Mouse (Mus musculus): ENCODE measurements around the gene Slc38a8. TPM values are rescaled to one million over a fixed set of nuclear protein-coding genes. Genes with fewer than 3 reads are reported as not detected.

The Slc38a8 gene
- total RNA-seq (2014; rRNA removed) (0.16 and 0.19 TPM in 2 replicates), polyA plus RNA-seq (2015; fragmentation: Nextera tagmentation; extraction: Ambion mirVana) (0.09 and 0.12 TPM in 2 replicates)

- Histone ChIP-seq H3K9me3 (ENCODE audit: low read length) (no peaks in the 10 kb centered on the region), H3K4me2 (ENCODE audit: low read depth, low read length, poor library complexity, severe bottlenecking) (no peak within 1 kb of the TSS), H3K4me1 (ENCODE audit: insufficient read depth, low read length) (peaks cover 2% of the 10 kb centered on the region; the same call in 1 of the 2 replicates), H3K36me3 (ENCODE audit: insufficient read depth, low read length) (peaks cover 4% of the 10 kb centered on the region; the same call in 1 of the 2 replicates), H3K4me3 (ENCODE audit: low read depth, low read length) (no peak within 1 kb of the TSS), H3K9ac (replicated peaks; ENCODE audit: low read length, poor library complexity, severe bottlenecking) (no peak within 1 kb of the TSS), H3K27ac (ENCODE audit: low read depth, low read length) (no peak within 1 kb of the TSS), H3K27me3 (ENCODE audit: insufficient read depth, low read length) (no peaks in the 10 kb centered on the region)
- no peak for DNase-seq (ENCODE audit: low spot score)
- 59% methylated on average over 5 of the region's 5 CpGs for WGBS
- no peak for ATAC-seq (ENCODE audit: low FRiP score)
- TF ChIP-seq CTCF (IDR thresholded peaks at IDR 0.05): no peak
Observed at GRCm38 (mm10) chr8:119501598-119501997, at the start of gene Slc38a8. Gene Slc38a8 (minus strand): TSS chr8:119501698.

- H3K27me3 ChIP-seq (ENCODE audit: insufficient read depth, low read length): no peaks in the 10 kb centered on the region
- no peak overlapping the region for H3K27ac ChIP-seq (ENCODE audit: low read depth, low read length)
- H3K4me2 ChIP-seq (ENCODE audit: low read depth, low read length, poor library complexity, severe bottlenecking): no peak overlapping the region
- H3K9me3 ChIP-seq (ENCODE audit: low read length): no peaks in the 10 kb centered on the region
- DNase-seq (ENCODE audit: low spot score): no peak
- WGBS: 78% methylated on average over 7 of the region's 7 CpGs
- H3K4me3 ChIP-seq (ENCODE audit: low read depth, low read length): no peak overlapping the region
- H3K9ac ChIP-seq (replicated peaks; ENCODE audit: low read length, poor library complexity, severe bottlenecking): no peak overlapping the region
- no peaks in the 10 kb centered on the region for H3K4me1 ChIP-seq (ENCODE audit: insufficient read depth, low read length)
- peaks cover 27% of the 10 kb centered on the region for H3K36me3 ChIP-seq (ENCODE audit: insufficient read depth, low read length)
- ATAC-seq (ENCODE audit: low FRiP score): no peak
- no peak for TF ChIP-seq CTCF (IDR thresholded peaks at IDR 0.05)
Observed at GRCm38 (mm10) chr8:119548560-119549113, 47.1 kb upstream of the Slc38a8 start.

GRCm38 (mm10) chr8:119547019-119547691, 45.7 kb upstream of the Slc38a8 start:
- ATAC-seq (ENCODE audit: low FRiP score): no peak
- Histone ChIP-seq H3K36me3 (ENCODE audit: insufficient read depth, low read length) (peaks cover 39% of the 10 kb centered on the region), H3K4me3 (ENCODE audit: low read depth, low read length) (no peak overlapping the region), H3K27me3 (ENCODE audit: insufficient read depth, low read length) (no peaks in the 10 kb centered on the region), H3K9ac (replicated peaks; ENCODE audit: low read length, poor library complexity, severe bottlenecking) (no peak overlapping the region), H3K4me2 (ENCODE audit: low read depth, low read length, poor library complexity, severe bottlenecking) (no peak overlapping the region), H3K4me1 (ENCODE audit: insufficient read depth, low read length) (no peaks in the 10 kb centered on the region), H3K27ac (ENCODE audit: low read depth, low read length) (no peak overlapping the region), H3K9me3 (ENCODE audit: low read length) (no peaks in the 10 kb centered on the region)
- no peak for DNase-seq (ENCODE audit: low spot score)
- TF ChIP-seq CTCF (IDR thresholded peaks at IDR 0.05): no peak
- 91% methylated on average over 18 of the region's 18 CpGs for WGBS

GRCm38 (mm10) chr8:119545791-119546190, 44.3 kb upstream of the Slc38a8 start:
- H3K9me3 ChIP-seq (ENCODE audit: low read length): no peaks in the 10 kb centered on the region
- H3K4me3 ChIP-seq (ENCODE audit: low read depth, low read length): no peak overlapping the region
- H3K9ac ChIP-seq (replicated peaks; ENCODE audit: low read length, poor library complexity, severe bottlenecking): no peak overlapping the region
- no peaks in the 10 kb centered on the region for H3K4me1 ChIP-seq (ENCODE audit: insufficient read depth, low read length)
- no peaks in the 10 kb centered on the region for H3K27me3 ChIP-seq (ENCODE audit: insufficient read depth, low read length)
- ATAC-seq (ENCODE audit: low FRiP score) (no peak), DNase-seq (ENCODE audit: low spot score) (no peak)
- no peak overlapping the region for H3K27ac ChIP-seq (ENCODE audit: low read depth, low read length)
- peaks cover 52% of the 10 kb centered on the region for H3K36me3 ChIP-seq (ENCODE audit: insufficient read depth, low read length)
- 95% methylated on average over 6 of the region's 6 CpGs for WGBS
- TF ChIP-seq CTCF (IDR thresholded peaks at IDR 0.05): no peak
- no peak overlapping the region for H3K4me2 ChIP-seq (ENCODE audit: low read depth, low read length, poor library complexity, severe bottlenecking)

GRCm38 (mm10) chr8:119545180-119545579, 43.7 kb upstream of the Slc38a8 start:
- 82% methylated on average over 6 of the region's 6 CpGs for WGBS
- no peaks in the 10 kb centered on the region for H3K9me3 ChIP-seq (ENCODE audit: low read length)
- H3K27me3 ChIP-seq (ENCODE audit: insufficient read depth, low read length): no peaks in the 10 kb centered on the region
- DNase-seq (ENCODE audit: low spot score) (no peak), ATAC-seq (ENCODE audit: low FRiP score) (no peak)
- no peak overlapping the region for H3K9ac ChIP-seq (replicated peaks; ENCODE audit: low read length, poor library complexity, severe bottlenecking)
- no peak overlapping the region for H3K4me3 ChIP-seq (ENCODE audit: low read depth, low read length)
- TF ChIP-seq CTCF (IDR thresholded peaks at IDR 0.05): no peak
- no peaks in the 10 kb centered on the region for H3K4me1 ChIP-seq (ENCODE audit: insufficient read depth, low read length)
- H3K27ac ChIP-seq (ENCODE audit: low read depth, low read length): no peak overlapping the region
- peaks cover 53% of the 10 kb centered on the region for H3K36me3 ChIP-seq (ENCODE audit: insufficient read depth, low read length)
- no peak overlapping the region for H3K4me2 ChIP-seq (ENCODE audit: low read depth, low read length, poor library complexity, severe bottlenecking)

- WGBS: 80% methylated on average over 3 of the region's 3 CpGs
- DNase-seq (ENCODE audit: low spot score) (no peak), ATAC-seq (ENCODE audit: low FRiP score) (no peak)
- Histone ChIP-seq H3K36me3 (ENCODE audit: insufficient read depth, low read length) (peaks cover 57% of the 10 kb centered on the region), H3K27ac (ENCODE audit: low read depth, low read length) (no peak overlapping the region), H3K9me3 (ENCODE audit: low read length) (no peaks in the 10 kb centered on the region), H3K9ac (replicated peaks; ENCODE audit: low read length, poor library complexity, severe bottlenecking) (no peak overlapping the region), H3K4me1 (ENCODE audit: insufficient read depth, low read length) (no peaks in the 10 kb centered on the region), H3K4me3 (ENCODE audit: low read depth, low read length) (no peak overlapping the region), H3K4me2 (ENCODE audit: low read depth, low read length, poor library complexity, severe bottlenecking) (no peak overlapping the region), H3K27me3 (ENCODE audit: insufficient read depth, low read length) (no peaks in the 10 kb centered on the region)
- no peak for TF ChIP-seq CTCF (IDR thresholded peaks at IDR 0.05)
Observed at GRCm38 (mm10) chr8:119544606-119545005, 43.1 kb upstream of the Slc38a8 start.
